Mouse (Mus musculus) thymus, postnatal 14 days (tissue): ENCODE results near the gene C130050O18Rik.
"Not testable (repeated sequence)": the region's sequence is repeated elsewhere in the genome, so short reads cannot be mapped to it uniquely, and the experiment has no call there.

Experiments used
- DNase-seq: peaks from one replicate; pipeline ENCODE4 v3.0.0; 2021

The C130050O18Rik gene

GRCm38 (mm10) chr5:139380385-139381248, 24.5 kb upstream of the C130050O18Rik start:
- peak; percentile 85 for DNase-seq

GRCm38 (mm10) chr5:139381586-139382513, 23.2 kb upstream of the C130050O18Rik start:
- peak; percentile 85 for DNase-seq

DNA sequence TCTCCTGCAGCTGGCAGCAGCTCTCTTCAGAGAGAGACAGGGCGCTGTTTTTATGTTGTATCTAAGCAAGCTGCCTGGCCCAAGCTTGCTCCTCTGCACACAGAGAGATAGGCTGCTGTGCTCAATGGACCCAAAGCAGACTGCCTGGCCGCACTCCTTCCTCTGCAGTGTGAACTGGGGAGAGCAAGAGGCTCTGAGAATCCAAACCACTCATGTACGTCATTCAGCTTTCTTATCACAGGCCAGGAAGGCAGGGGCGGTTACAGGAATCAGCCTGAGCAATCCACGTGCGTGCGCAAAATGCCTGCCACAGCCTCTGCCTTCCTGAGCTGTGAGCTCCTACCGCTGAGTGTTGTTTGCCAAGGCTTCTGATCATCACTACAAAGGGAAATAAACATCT, 22.3 kb upstream of the C130050O18Rik start:
- peak; percentile 70 for DNase-seq

- DNase-seq, result peak; percentile 39
These were observed 21.8 kb upstream of the C130050O18Rik start for GRCm38 (mm10) chr5:139383234-139383633.

DNA sequence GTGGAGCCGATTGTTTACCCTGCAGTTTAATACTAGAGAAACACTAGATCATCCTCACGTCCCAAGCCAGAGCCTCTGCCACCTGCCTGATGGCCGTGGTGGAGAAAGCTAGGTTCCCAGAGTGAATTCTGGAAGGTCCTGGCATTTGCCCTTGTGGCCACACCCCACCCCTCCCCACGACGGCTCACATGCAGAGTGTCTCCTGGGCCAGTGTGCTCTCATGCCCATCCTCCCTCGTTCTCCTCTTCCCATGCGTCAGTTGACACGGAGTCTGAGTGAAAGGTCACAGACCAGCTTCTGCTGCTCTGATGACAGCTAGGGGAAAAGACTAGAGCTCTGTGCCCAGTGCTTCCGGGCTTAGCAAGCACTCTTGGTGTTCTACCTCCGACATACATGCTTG, 20.5 kb upstream of the C130050O18Rik start:
- no peak for DNase-seq

- no peak for DNase-seq
These were observed 19.0 kb upstream of the C130050O18Rik start for GRCm38 (mm10) chr5:139386047-139386446.

DNA sequence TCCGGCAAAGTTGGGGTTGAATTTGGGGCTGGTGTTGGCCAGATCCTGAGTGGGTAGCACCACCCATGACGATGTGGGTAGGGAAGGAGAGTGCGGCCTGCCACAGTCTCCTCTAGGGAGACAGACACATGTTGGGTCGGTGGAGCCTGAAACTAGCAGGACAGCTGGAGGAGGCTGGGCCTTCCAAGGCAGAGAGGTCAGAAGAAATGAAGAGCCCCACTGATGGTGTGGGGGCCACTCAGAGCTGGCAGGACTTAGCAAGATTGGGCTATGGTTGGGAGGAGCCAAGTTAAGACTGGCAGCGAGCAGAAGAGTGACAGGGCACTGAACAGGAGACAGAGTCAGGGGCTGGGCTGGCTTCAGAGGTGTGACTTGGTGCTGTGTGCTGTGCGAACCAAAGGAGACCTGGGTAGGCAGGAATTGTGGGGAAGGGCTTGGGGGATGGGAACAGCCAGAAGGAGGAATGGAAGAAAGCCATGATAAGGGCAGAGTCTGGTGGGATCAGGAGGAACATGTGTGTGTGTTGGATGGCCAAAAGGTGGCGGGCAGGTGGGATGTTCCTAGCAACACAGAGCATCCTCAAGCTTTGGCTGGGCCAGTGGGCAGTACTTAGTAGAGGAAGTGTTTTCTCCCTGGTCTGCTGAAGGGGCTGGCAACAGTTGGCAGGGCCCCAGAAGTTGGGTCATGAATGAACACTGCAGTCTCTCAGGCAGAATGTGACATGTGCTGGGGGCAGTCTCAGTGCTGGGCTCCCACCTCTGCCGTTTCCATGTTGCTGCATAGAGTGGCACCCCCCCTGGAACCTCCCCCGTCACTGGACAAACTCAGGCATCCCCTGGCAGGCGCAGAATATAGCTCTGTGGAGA, 17.5 kb upstream of the C130050O18Rik start:
- no peak for DNase-seq

DNA sequence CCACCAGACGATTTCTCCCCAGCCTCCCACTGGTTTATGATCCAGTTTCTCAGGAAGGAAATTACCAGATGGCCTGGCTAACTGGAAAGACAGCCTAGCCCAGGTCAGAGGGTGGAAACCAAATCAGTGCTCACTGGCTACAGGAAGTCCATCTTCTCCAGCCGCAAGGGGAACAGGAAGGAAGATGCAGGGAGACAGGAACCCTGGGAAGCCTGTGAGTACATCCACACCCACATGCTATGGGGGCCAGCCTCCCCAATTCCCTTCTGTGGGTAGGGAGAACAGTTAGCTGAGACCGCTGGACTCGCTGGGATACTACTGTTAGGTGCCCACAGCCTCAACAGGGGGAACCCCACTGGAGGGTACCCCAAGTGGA, 16.9 kb upstream of the C130050O18Rik start:
- DNase-seq, result no peak

- no peak for DNase-seq
These were observed 16.1 kb upstream of the C130050O18Rik start for GRCm38 (mm10) chr5:139388694-139389675.

GRCm38 (mm10) chr5:139389676-139390061, 15.4 kb upstream of the C130050O18Rik start:
- DNase-seq, result no peak

DNA sequence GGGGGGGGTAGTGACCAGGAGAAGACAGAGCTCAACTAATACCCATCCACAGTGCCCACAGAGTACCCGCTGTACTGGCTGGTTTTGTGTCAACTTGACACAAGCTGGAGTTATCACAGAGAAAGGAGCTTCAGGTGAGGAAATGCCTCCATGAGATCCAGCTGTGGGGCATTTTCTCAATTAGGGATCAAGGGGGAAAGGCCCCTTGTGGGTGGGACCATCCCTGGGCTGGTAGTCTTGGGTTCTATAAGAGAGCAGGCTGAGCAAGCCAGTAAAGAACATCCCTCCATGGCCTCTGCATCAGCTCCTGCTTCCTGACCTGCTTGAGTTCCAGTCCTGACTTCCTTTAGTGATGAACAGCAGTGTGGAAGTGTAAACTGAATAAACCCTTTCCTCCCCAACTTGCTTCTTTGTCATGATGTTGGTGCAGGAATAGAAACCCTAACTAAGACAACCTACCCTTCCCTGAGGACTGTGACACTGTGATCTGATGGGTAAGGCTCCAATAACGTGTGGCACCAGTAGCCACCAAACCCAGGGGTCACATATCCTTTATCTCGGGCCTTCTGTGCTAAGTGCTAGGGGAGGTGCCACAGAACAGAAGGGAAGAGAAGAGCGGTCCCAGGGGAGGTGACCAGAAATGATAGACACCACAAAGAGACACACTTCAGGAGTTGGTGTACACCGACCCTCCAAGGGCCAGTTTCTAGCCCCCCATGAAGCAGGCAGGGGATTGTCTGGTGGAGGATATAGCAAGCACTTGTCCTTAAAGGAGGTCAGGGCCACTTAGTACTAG, 14.6 kb upstream of the C130050O18Rik start:
- not testable (repeated sequence) for DNase-seq

DNA sequence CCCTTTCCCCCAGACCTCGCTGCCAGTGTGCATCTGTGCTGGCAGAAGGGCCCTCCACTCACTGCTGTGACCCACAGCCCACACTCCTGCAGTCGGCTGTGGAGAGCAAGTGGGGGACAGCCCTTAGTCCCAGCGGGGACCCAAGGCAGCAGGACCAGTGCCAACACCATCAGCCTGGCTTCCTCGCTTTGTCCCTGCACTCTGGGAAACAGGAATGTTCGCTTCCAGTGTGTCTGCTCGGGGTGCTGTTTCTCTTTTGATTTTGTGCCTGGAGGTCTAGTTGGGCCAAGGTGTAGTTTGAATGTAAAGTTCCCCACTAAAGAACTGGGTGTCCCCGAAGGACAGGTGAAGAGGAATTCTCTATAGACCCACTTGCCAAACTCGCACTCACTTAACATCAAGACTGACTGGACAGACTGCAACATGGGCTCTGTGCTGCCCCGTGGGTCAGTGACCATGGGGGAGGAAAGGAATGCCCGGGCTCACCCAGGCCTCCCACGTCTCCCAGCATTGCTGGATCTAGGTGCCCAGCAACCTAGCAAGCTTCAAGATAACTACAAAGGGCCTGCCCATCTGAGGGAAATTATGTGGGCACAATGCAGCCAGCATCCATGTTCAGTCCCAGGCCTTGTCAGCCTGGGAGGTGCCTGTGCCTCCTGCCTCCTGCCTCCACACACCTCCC, 13.6 kb upstream of the C130050O18Rik start:
- DNase-seq, result no peak

DNA sequence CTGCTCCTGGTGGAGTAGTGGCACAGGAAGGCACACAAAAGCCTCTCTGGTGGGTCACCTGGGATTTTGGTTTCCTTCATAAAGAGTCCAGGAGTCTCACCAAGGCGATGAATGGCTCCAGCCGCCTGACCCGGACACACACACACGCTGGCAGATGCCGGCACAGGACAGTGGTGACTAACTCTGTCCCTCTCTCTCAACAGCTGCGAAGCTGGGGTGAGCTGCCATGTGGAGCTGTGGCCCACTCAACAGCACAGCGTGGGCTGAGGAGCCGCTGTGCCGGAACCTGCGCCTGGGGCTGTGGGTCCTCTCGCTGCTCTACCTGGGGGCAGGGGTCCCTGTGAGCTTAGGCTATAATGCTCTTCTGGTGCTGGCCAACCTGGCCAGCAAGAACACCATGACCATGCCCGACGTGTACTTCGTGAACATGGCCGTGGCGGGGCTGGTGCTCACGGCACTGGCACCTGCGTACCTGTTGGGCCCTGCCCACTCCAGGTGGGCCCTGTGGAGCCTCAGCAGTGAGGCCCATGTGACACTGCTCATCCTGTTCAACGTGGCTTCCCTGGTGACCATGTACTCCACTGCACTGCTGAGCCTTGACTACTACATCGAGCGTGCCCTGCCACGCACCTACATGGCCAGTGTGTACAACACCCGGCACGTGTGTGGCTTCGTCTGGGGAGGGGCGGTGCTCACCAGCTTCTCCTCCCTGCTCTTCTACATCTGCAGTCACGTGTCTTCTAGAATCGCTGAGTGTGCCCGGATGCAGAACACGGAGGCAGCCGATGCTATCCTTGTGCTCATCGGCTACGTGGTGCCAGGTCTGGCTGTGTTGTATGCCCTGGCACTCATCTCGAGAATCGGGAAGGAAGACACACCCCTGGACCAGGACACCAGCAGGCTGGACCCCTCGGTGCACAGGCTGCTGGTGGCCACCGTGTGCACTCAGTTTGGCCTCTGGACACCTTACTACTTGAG, 12.6 kb upstream of the C130050O18Rik start:
- DNase-seq, result no peak

DNA sequence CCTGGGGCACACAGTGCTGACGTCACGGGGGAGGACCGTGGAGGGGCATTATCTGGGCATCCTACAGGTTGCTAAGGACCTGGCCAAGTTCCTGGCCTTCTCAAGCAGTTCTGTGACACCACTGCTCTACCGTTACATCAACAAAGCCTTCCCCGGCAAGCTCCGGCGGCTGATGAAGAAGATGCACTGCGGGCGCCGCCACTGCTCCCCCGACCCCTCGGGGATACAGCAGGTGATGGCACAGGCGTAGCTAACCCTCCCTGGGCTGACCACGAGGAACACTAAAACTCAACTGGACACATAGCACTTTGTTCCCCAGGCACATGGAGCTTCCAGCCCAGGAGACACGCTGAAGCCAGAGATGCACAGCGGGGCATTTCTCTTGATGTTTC, 11.9 kb upstream of the C130050O18Rik start:
- DNase-seq, result no peak

- no peak for DNase-seq
These were observed 10.7 kb upstream of the C130050O18Rik start for GRCm38 (mm10) chr5:139394399-139394798.

GRCm38 (mm10) chr5:139395528-139395927, 9.6 kb upstream of the C130050O18Rik start:
- no peak for DNase-seq

GRCm38 (mm10) chr5:139397359-139397916, 7.6 kb upstream of the C130050O18Rik start:
- no peak for DNase-seq
